In the genomic region with DNA sequence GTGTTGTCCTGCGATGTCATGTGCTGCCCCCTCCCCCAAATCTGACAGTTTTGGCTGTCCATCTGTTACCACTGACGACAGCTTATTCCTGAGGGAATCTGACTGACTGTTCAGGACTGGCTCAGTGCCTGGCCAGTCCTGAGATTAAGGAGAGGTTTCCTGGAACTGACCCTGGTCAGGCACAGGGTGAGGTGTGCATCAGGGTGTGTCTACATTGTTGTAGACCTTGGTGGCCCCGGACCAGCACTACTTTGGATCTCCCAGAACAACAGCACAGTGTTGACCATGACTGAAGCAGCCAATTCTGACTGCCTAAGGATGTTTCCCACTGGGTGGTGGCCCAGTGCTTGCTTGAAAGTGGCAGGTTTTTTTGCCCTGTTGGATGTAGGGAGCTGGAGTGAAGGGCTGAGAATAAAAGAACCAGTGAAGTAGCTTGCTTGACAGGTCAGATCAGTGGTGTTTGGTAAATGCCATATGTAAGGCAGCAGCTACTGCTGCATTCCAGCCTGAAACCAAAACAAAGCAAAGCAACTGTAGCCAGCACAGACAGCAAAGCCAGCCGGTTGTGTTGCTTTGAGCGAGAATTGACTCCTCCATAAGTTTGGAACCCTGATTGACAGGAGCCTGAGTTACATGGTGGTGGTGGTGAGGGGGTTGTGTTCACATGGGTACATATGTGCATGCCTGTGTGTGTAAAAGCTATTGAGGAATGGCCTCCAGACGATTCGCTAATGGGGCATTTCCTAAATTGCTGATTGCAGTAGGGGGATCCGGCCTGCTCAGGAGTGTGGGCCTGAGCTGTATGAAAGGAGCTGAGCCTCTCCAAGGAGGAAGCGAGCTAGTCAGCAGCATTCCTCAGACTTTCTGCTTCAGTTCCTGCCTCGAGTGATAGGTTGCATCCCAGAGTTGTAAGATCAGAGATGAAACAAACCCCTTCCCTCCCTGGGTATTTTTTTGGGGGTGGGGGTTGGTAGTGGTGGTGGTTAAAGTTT, we compare ENCODE assay signal across 10 mouse cellular contexts. TPM values are rescaled to one million over a fixed set of nuclear protein-coding genes. Genes with fewer than 3 reads are reported as not detected.
DNase-seq lines count a peak whose midpoint lies in the region; ATAC-seq and TF ChIP-seq lines count a peak whose summit lies in the region.
"Had no signal": no experiment of that assay in that cellular context is flagged by ENCODE, and none has a peak within 500 bp of the region (broad histone marks: within the 10 kb centered on the region; RNA-seq: fewer than 3 reads in every experiment).

No protein-coding gene starts in this region.

- ATAC-seq in kidney, embryonic 15.5 days (replicated peaks; ENCODE audit: low FRiP score): peak; percentile 47; the same call in 1 of the 2 replicates
- peak; percentile 45; the same call in 1 of the 2 replicates for ATAC-seq in neural tube, embryonic 13.5 days (ENCODE audit: low read depth)

- H3K9ac ChIP-seq in kidney, embryonic 15.5 days: no peak overlapping the region
- H3K9ac ChIP-seq in neural tube, embryonic 13.5 days: no peak overlapping the region

- H3K9me3 ChIP-seq in heart, embryonic 10.5 days: no peaks in the 10 kb centered on the region
- H3K9me3 ChIP-seq in kidney, embryonic 15.5 days (replicated peaks): no peaks in the 10 kb centered on the region
- no peaks in the 10 kb centered on the region for H3K9me3 ChIP-seq in neural tube, embryonic 13.5 days
- H3K9me3 ChIP-seq: megakaryocyte, embryonic 14.5 days had no signal

- DNase-seq in layer of hippocampus, adult 2 months (ENCODE audit: low spot score in 2 of 2): no peak
- DNase-seq in layer of hippocampus, postnatal 10 days (ENCODE audit: low spot score in 2 of 2): no peak
- DNase-seq in heart, embryonic 10.5 days (ENCODE audit: low spot score): no peak
- no peak for DNase-seq in ovary, postnatal 10 days (ENCODE audit: low spot score)
- no peak for DNase-seq in ovary, postnatal 14 days (ENCODE audit: low spot score)
- DNase-seq in spleen, postnatal 10 days (ENCODE audit: low spot score in 2 of 2): no peak

- no peak overlapping the region for H3K4me2 ChIP-seq in kidney, embryonic 15.5 days
- H3K4me2 ChIP-seq in neural tube, embryonic 13.5 days: no peak overlapping the region

- peak overlapping the region; percentile 77 for H3K27ac ChIP-seq in layer of hippocampus, adult 2 months
- H3K27ac ChIP-seq in heart, embryonic 10.5 days: peak overlapping the region; percentile 65; the same call in 1 of the 2 replicates
- H3K27ac ChIP-seq in kidney, embryonic 15.5 days: peak overlapping the region; percentile 67
- H3K27ac ChIP-seq in neural tube, embryonic 13.5 days (replicated peaks): no peak overlapping the region

- no peaks in the 10 kb centered on the region for H3K36me3 ChIP-seq in heart, embryonic 10.5 days
- H3K36me3 ChIP-seq in kidney, embryonic 15.5 days: no peaks in the 10 kb centered on the region
- H3K36me3 ChIP-seq in neural tube, embryonic 13.5 days: no peaks in the 10 kb centered on the region

- WGBS in heart, embryonic 10.5 days: 43% methylated on average over 10 of the region's 10 CpGs
- WGBS in kidney, embryonic 15.5 days: 43% methylated on average over 10 of the region's 10 CpGs
- 64% methylated on average over 10 of the region's 10 CpGs for WGBS in neural tube, embryonic 13.5 days

- no peaks in the 10 kb centered on the region for H3K27me3 ChIP-seq in heart, embryonic 10.5 days (ENCODE audit: insufficient read depth, poor library complexity, severe bottlenecking)
- no peaks in the 10 kb centered on the region for H3K27me3 ChIP-seq in kidney, embryonic 15.5 days
- no peaks in the 10 kb centered on the region for H3K27me3 ChIP-seq in neural tube, embryonic 13.5 days
- H3K27me3 ChIP-seq: CH12.LX; megakaryocyte, embryonic 14.5 days had no signal

- peaks cover 51% of the 10 kb centered on the region for H3K4me1 ChIP-seq in heart, embryonic 10.5 days
- H3K4me1 ChIP-seq in kidney, embryonic 15.5 days: peaks cover 24% of the 10 kb centered on the region
- H3K4me1 ChIP-seq in neural tube, embryonic 13.5 days (replicated peaks): peaks cover 16% of the 10 kb centered on the region

- no peak overlapping the region for H3K4me3 ChIP-seq in layer of hippocampus, adult 2 months
- H3K4me3 ChIP-seq in heart, embryonic 10.5 days: no peak overlapping the region
- H3K4me3 ChIP-seq in kidney, embryonic 15.5 days (replicated peaks): no peak overlapping the region
- no peak overlapping the region for H3K4me3 ChIP-seq in neural tube, embryonic 13.5 days
- H3K4me3 ChIP-seq: megakaryocyte, embryonic 14.5 days had no signal

- TF ChIP-seq CTCF in layer of hippocampus, adult 2 months (conservative IDR thresholded peaks at IDR 0.05): no peak

RNA-seq across cellular contexts. Expression of a gene that starts 8.9 kb away (rescaled TPM):
- total RNA-seq in layer of hippocampus, adult 2 months (2021): 10 to 100 TPM; 26.1 to 28.7 TPM
- 10 to 100 TPM; 20.3 to 24.4 TPM for total RNA-seq in layer of hippocampus, postnatal 10 days (2021)
- polyA plus RNA-seq in heart, embryonic 10.5 days (2016; fragmentation: Nextera tagmentation; extraction: Ambion mirVana): 16.2 and 17.6 TPM in 2 replicates
- 19.2 and 19.5 TPM in 2 replicates for polyA plus RNA-seq in kidney, embryonic 15.5 days (2015; fragmentation: Nextera tagmentation; extraction: Ambion mirVana)
- polyA plus RNA-seq in neural tube, embryonic 13.5 days (2015; fragmentation: Nextera tagmentation; extraction: Ambion mirVana): 8.5 and 9.1 TPM in 2 replicates
